Mouse (Mus musculus) liver, embryonic 11.5 days (tissue): ENCODE results near the gene Dtl. TPM values are rescaled to one million over a fixed set of nuclear protein-coding genes. Genes with fewer than 3 reads are reported as not detected.

ENCODE experiments used
- ATAC-seq: fragments of 200-750 bp; cut with Nextera tagmentation; replicated peaks from 2 replicates; pipeline ENCODE4 v1.8.0; 2017; ENCODE audit warnings: moderate number of reproducible peaks, mild to moderate bottlenecking, moderate TSS enrichment, moderate library complexity; ENCODE audit not compliant: low FRiP score
- DNase-seq: peaks from one replicate; pipeline ENCODE4 v3.0.0-alpha.2; 2017; ENCODE audit warnings: low spot score
- H3K27ac ChIP-seq: fragments of 300-500 bp; sonication (generic); 2 replicates; pipeline ENCODE4 v1.5.1; 2014; ENCODE audit warnings: mild to moderate bottlenecking, low read depth, low read length, control low read depth
- H3K27me3 ChIP-seq: fragments of 300-500 bp; sonication (generic); replicated peaks from 2 replicates; pipeline ENCODE4 v1.6.1; 2014; ENCODE audit warnings: low read length, mixed read lengths; ENCODE audit not compliant: control insufficient read depth, insufficient read depth
- H3K36me3 ChIP-seq: fragments of 300-500 bp; sonication (generic); 2 replicates; pipeline ENCODE4 v1.6.1; 2014; ENCODE audit warnings: mild to moderate bottlenecking, low read length, moderate library complexity, mixed read lengths; ENCODE audit not compliant: control insufficient read depth, insufficient read depth
- H3K4me1 ChIP-seq: fragments of 300-500 bp; sonication (generic); replicated peaks from 2 replicates; pipeline ENCODE4 v1.6.1; 2014; ENCODE audit warnings: low read length, mixed read lengths; ENCODE audit not compliant: control insufficient read depth, insufficient read depth
- H3K4me2 ChIP-seq: fragments of 300-500 bp; sonication (generic); 2 replicates; pipeline ENCODE4 v1.6.1; 2014; ENCODE audit warnings: mild to moderate bottlenecking, control low read depth, moderate library complexity
- H3K4me3 ChIP-seq: fragments of 300-500 bp; sonication (generic); 2 replicates; pipeline ENCODE4 v1.5.1; 2014; ENCODE audit warnings: low read depth, low read length, control low read depth
- H3K9ac ChIP-seq: fragments of 300-500 bp; sonication (generic); 2 replicates; pipeline ENCODE4 v1.6.1; 2014; ENCODE audit warnings: low read depth, low read length, control low read depth
- H3K9me3 ChIP-seq: fragments of 300-500 bp; sonication (generic); 2 replicates; pipeline ENCODE4 v1.6.1; 2016; ENCODE audit warnings: low read length, inconsistent platforms, mixed read lengths; ENCODE audit not compliant: control insufficient read depth
- WGBS: fragments of 180-500 bp; shearing (Covaris S2); extraction: QIAGEN DNeasy Blood & Tissue Kit; methylation state at CpG from one replicate; pipeline ENCODE4 v1.1.7; 2014; 5-methylcytosine and 5-hydroxymethylcytosine counted together
- polyA plus RNA-seq: library from polyadenylated mRNA; unstranded; fragments of >200 nt; fragmentation: Nextera tagmentation; extraction: Ambion mirVana; gene quantifications from 2 replicates; pipeline ENCODE4 v1.2.1, GENCODE M21; 2014

Gene Dtl
- polyA plus RNA-seq, 1 experiment from 2014 or later, result 70.9 TPM

- H3K9ac ChIP-seq, result no peak overlapping the region
- no peak overlapping the region for H3K4me2 ChIP-seq
- no peaks in the 10 kb centered on the region for H3K27me3 ChIP-seq
- 75% methylated on average over 3 of the region's 3 CpGs for WGBS
- ATAC-seq (no peak), DNase-seq (no peak)
- H3K27ac ChIP-seq, result no peak overlapping the region
- H3K4me1 ChIP-seq, result no peaks in the 10 kb centered on the region
- H3K36me3 ChIP-seq, result no peaks in the 10 kb centered on the region
- H3K4me3 ChIP-seq, result no peak overlapping the region
- H3K9me3 ChIP-seq, result no peaks in the 10 kb centered on the region
Measured at GRCm38 (mm10) chr1:191509865-191510264, 65.5 kb downstream of the Dtl start.

- no peak overlapping the region for H3K9ac ChIP-seq
- no peaks in the 10 kb centered on the region for H3K36me3 ChIP-seq
- no peak for DNase-seq
- H3K27me3 ChIP-seq, result no peaks in the 10 kb centered on the region
- H3K4me1 ChIP-seq, result no peaks in the 10 kb centered on the region
- WGBS, result 80% methylated on average over 6 of the region's 6 CpGs
- H3K4me2 ChIP-seq, result no peak overlapping the region
- H3K27ac ChIP-seq, result no peak overlapping the region
- no peaks in the 10 kb centered on the region for H3K9me3 ChIP-seq
- H3K4me3 ChIP-seq, result no peak overlapping the region
- ATAC-seq, result no peak
Measured at GRCm38 (mm10) chr1:191509131-191509530, 66.2 kb downstream of the Dtl start.

- ATAC-seq (no peak), DNase-seq (no peak)
- no peak overlapping the region for H3K4me2 ChIP-seq
- 59% methylated on average over 1 of the region's 1 CpGs for WGBS
- no peak overlapping the region for H3K4me3 ChIP-seq
- no peaks in the 10 kb centered on the region for H3K9me3 ChIP-seq
- H3K27ac ChIP-seq, result no peak overlapping the region
- H3K9ac ChIP-seq, result no peak overlapping the region
- no peaks in the 10 kb centered on the region for H3K36me3 ChIP-seq
- no peaks in the 10 kb centered on the region for H3K27me3 ChIP-seq
- no peaks in the 10 kb centered on the region for H3K4me1 ChIP-seq
Measured at GRCm38 (mm10) chr1:191506791-191507190, 68.6 kb downstream of the Dtl start.

- Histone ChIP-seq H3K9ac (no peak overlapping the region), H3K4me2 (no peak overlapping the region), H3K27me3 (no peaks in the 10 kb centered on the region), H3K9me3 (0 out of 2 replicates have a peak, but pooled peaks cover 3% of the 10 kb centered on the region), H3K27ac (no peak overlapping the region), H3K4me3 (no peak overlapping the region), H3K4me1 (peaks cover 7% of the 10 kb centered on the region; the same call in 1 of the 2 replicates), H3K36me3 (no peaks in the 10 kb centered on the region)
- 90% methylated on average over 6 of the region's 6 CpGs for WGBS
- ATAC-seq (no peak), DNase-seq (no peak)
Measured at GRCm38 (mm10) chr1:191499666-191500065, 75.7 kb downstream of the Dtl start.

- 64% methylated on average over 14 of the region's 14 CpGs for WGBS
- DNase-seq (no peak), ATAC-seq (no peak)
- Histone ChIP-seq H3K4me1 (peaks cover 17% of the 10 kb centered on the region), H3K4me3 (no peak overlapping the region), H3K4me2 (no peak overlapping the region), H3K27ac (no peak overlapping the region), H3K9me3 (0 out of 2 replicates have a peak, but pooled peaks cover 3% of the 10 kb centered on the region), H3K36me3 (no peaks in the 10 kb centered on the region), H3K9ac (no peak overlapping the region), H3K27me3 (no peaks in the 10 kb centered on the region)
Measured at GRCm38 (mm10) chr1:191498271-191498955, 76.9 kb downstream of the Dtl start.

GRCm38 (mm10) chr1:191496676-191497075 lies 78.7 kb downstream of the Dtl start:
- DNase-seq, result no peak
- Histone ChIP-seq H3K36me3 (no peaks in the 10 kb centered on the region), H3K4me2 (no peak overlapping the region), H3K27me3 (no peaks in the 10 kb centered on the region), H3K27ac (no peak overlapping the region), H3K4me3 (no peak overlapping the region), H3K4me1 (peaks cover 23% of the 10 kb centered on the region), H3K9ac (no peak overlapping the region), H3K9me3 (0 out of 2 replicates have a peak, but pooled peaks cover 3% of the 10 kb centered on the region)
- ATAC-seq, result no peak
- 80% methylated on average over 1 of the region's 1 CpGs for WGBS

GRCm38 (mm10) chr1:191495051-191495467 lies 80.3 kb downstream of the Dtl start:
- H3K4me3 ChIP-seq, result no peak overlapping the region
- no peaks in the 10 kb centered on the region for H3K36me3 ChIP-seq
- no peak for DNase-seq
- no peaks in the 10 kb centered on the region; the same call in 1 of the 2 replicates for H3K27me3 ChIP-seq
- H3K4me2 ChIP-seq, result no peak overlapping the region
- no peak overlapping the region for H3K27ac ChIP-seq
- no peak overlapping the region for H3K9ac ChIP-seq
- no peak for ATAC-seq
- H3K4me1 ChIP-seq, result peaks cover 23% of the 10 kb centered on the region
- H3K9me3 ChIP-seq, result no peaks in the 10 kb centered on the region
- WGBS, result 66% methylated on average over 10 of the region's 10 CpGs

GRCm38 (mm10) chr1:191494303-191494655 lies 81.1 kb downstream of the Dtl start:
- no peak for DNase-seq
- 68% methylated on average over 2 of the region's 2 CpGs for WGBS
- Histone ChIP-seq H3K4me3 (no peak overlapping the region), H3K27me3 (no peaks in the 10 kb centered on the region; the same call in 1 of the 2 replicates), H3K4me1 (peaks cover 23% of the 10 kb centered on the region), H3K9ac (no peak overlapping the region), H3K4me2 (no peak overlapping the region), H3K36me3 (no peaks in the 10 kb centered on the region), H3K27ac (no peak overlapping the region), H3K9me3 (no peaks in the 10 kb centered on the region)
- no peak for ATAC-seq
